Mouse (Mus musculus): Measurements from ENCODE around the gene Filip1l. TPM values are rescaled to one million over a fixed set of nuclear protein-coding genes. Genes with fewer than 3 reads are reported as not detected.

Gene Filip1l
- total RNA-seq, 2 experiments from 2014 or later, result 3.0 to 3.7 TPM

- ATAC-seq (replicated peaks; ENCODE audit: poor library complexity, severe bottlenecking), result no peak
Observed at GRCm38 (mm10) chr16:57553235-57553634, 200.3 kb downstream of the Filip1l start.

- no peak for ATAC-seq (replicated peaks; ENCODE audit: poor library complexity, severe bottlenecking)
Observed at GRCm38 (mm10) chr16:57554886-57555400, 202.1 kb downstream of the Filip1l start.

- ATAC-seq (replicated peaks; ENCODE audit: poor library complexity, severe bottlenecking), result no peak
Observed at GRCm38 (mm10) chr16:57555667-57556066, 202.8 kb downstream of the Filip1l start.

GRCm38 (mm10) chr16:57556244-57556643 is 203.4 kb downstream of the Filip1l start:
- no peak for ATAC-seq (replicated peaks; ENCODE audit: poor library complexity, severe bottlenecking)

GRCm38 (mm10) chr16:57558258-57558657 is 205.4 kb downstream of the Filip1l start:
- peak; percentile 93 for ATAC-seq (replicated peaks; ENCODE audit: poor library complexity, severe bottlenecking)

GRCm38 (mm10) chr16:57560185-57560584 is 207.3 kb downstream of the Filip1l start:
- no peak for ATAC-seq (replicated peaks; ENCODE audit: poor library complexity, severe bottlenecking)

GRCm38 (mm10) chr16:57563453-57563852 is 210.6 kb downstream of the Filip1l start:
- no peak for ATAC-seq (replicated peaks; ENCODE audit: poor library complexity, severe bottlenecking)

GRCm38 (mm10) chr16:57564807-57565206 is 211.9 kb downstream of the Filip1l start:
- no peak for ATAC-seq (replicated peaks; ENCODE audit: poor library complexity, severe bottlenecking)

- no peak for ATAC-seq (replicated peaks; ENCODE audit: poor library complexity, severe bottlenecking)
Observed at GRCm38 (mm10) chr16:57566215-57566614, 213.3 kb downstream of the Filip1l start.

GRCm38 (mm10) chr16:57568648-57569404 is 215.9 kb downstream of the Filip1l start:
- peak; percentile 53 for ATAC-seq (replicated peaks; ENCODE audit: poor library complexity, severe bottlenecking)

GRCm38 (mm10) chr16:57570789-57571311 is 218.0 kb downstream of the Filip1l start:
- ATAC-seq (replicated peaks; ENCODE audit: poor library complexity, severe bottlenecking), result no peak; the same call in 1 of the 2 replicates

- ATAC-seq (replicated peaks; ENCODE audit: poor library complexity, severe bottlenecking), result no peak
Observed at GRCm38 (mm10) chr16:57573831-57574230, 220.9 kb downstream of the Filip1l start.

GRCm38 (mm10) chr16:57575764-57576388 is 223.0 kb downstream of the Filip1l start:
- ATAC-seq (replicated peaks; ENCODE audit: poor library complexity, severe bottlenecking), result no peak

GRCm38 (mm10) chr16:57577519-57577918 is 224.6 kb downstream of the Filip1l start:
- no peak for ATAC-seq (replicated peaks; ENCODE audit: poor library complexity, severe bottlenecking)

GRCm38 (mm10) chr16:57580041-57580440 is 227.1 kb downstream of the Filip1l start:
- ATAC-seq (replicated peaks; ENCODE audit: poor library complexity, severe bottlenecking), result peak; percentile 98

GRCm38 (mm10) chr16:57582008-57582407 is 229.1 kb downstream of the Filip1l start:
- ATAC-seq (replicated peaks; ENCODE audit: poor library complexity, severe bottlenecking), result no peak

GRCm38 (mm10) chr16:57585201-57585600 is 232.3 kb downstream of the Filip1l start:
- no peak for ATAC-seq (replicated peaks; ENCODE audit: poor library complexity, severe bottlenecking)

- peak; percentile 96 for ATAC-seq (replicated peaks; ENCODE audit: poor library complexity, severe bottlenecking)
Observed at GRCm38 (mm10) chr16:57593422-57594157, 240.7 kb downstream of the Filip1l start.

- ATAC-seq (replicated peaks; ENCODE audit: poor library complexity, severe bottlenecking), result no peak
Observed at GRCm38 (mm10) chr16:57597295-57597957, 244.5 kb downstream of the Filip1l start.

- no peak for ATAC-seq (replicated peaks; ENCODE audit: poor library complexity, severe bottlenecking)
Observed at GRCm38 (mm10) chr16:57601031-57601430, 248.1 kb downstream of the Filip1l start.

All from granulocyte monocyte progenitor cell, adult 5-6 weeks (primary cell).